Mouse (Mus musculus) MEL (cell line): ENCODE results near the gene Coro1b.

Source experiments
- CTCF ChIP-seq, 3 experiments: IDR thresholded peaks in 2 of 3; conservative IDR thresholded peaks in 1 of 3; 2 replicates each; pipeline ENCODE4 v1.5.1; 2011 to 2012; ENCODE audit warnings: low read length in 3 of 3, low read depth in 2 of 3, mild to moderate bottlenecking in 2 of 3, improper control_type of control experiment in 1 of 3, inconsistent platforms in 1 of 3, mixed read lengths in 1 of 3, moderate library complexity in 1 of 3; ENCODE audit not compliant: control insufficient read depth in 1 of 3, insufficient read depth in 1 of 3, poor library complexity in 1 of 3, severe bottlenecking in 1 of 3
- EP300 ChIP-seq, 2 experiments: IDR thresholded peaks; 2 replicates each; pipeline ENCODE4 v1.6.1; 2011; ENCODE audit warnings: improper control_type of control experiment in 2 of 2, low read length in 2 of 2, low read depth in 1 of 2, mild to moderate bottlenecking in 1 of 2
- GATA1 ChIP-seq: IDR thresholded peaks from 2 replicates; pipeline ENCODE4 v1.6.1; 2011; ENCODE audit warnings: low read depth, low read length, improper control_type of control experiment
- SIN3A ChIP-seq: IDR thresholded peaks from 2 replicates; pipeline ENCODE4 v1.6.1; 2012; ENCODE audit warnings: low read length, improper control_type of control experiment, inconsistent platforms
- TBP ChIP-seq: IDR thresholded peaks from 2 replicates; pipeline ENCODE4 v1.8.0; 2011; ENCODE audit warnings: low read depth, low read length, improper control_type of control experiment

DNA sequence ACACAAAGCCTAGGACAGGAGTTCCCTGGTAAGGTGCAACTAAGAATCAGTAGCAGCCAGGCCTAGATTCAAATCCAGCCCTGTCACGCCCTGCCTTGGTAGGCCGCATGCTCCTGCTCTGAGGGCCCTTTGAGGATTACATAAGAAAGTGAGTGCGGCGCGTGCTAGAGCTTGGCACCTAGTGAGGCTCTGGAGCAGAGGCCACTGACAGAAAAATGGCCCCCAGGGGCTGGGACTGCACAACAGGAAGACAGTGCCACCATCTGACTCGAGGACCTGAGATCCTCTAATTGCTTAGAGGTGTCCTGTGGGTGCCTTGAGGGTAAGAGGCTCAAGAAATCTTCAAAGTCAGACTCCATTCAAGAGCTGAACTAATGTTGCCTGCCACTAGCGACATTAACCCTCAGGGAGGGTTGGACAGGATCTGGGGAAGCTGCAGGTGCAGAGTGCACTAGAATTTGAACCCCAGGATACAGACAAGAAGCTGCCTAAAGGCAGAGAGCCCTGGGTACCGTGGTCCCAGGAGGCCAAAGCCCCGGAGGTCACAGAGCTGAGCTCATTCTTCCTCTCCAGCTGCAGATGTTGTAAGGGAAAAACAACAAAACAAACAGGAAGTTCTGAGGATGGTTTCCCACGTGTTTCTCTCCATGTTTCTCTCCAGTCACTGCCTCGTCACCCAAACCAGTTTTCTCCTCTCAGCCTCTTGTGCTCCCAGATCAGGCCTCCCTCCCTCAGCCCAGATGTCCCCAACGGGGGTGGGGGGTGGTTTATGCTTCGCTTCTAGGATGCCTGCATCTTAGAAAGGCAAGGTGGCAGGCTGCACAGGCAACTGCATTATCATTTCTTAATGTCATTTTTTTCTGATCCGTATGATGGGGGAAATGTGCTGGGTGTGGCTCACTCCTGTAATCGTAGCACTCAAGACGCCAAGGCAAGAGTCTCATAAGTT is 3.6 kb upstream of the Coro1b start:
- TF ChIP-seq SIN3A (no peak), TBP (no peak), CTCF (IDR thresholded peaks at IDR 0.05 in 2 of 3, conservative IDR thresholded peaks at IDR 0.05 in 1 of 3; ENCODE audit: control insufficient read depth in 1 of 3, insufficient read depth in 1 of 3, low read depth in 2 of 3, low read length in 3 of 3, poor library complexity in 1 of 3, severe bottlenecking in 1 of 3) (no peak), EP300 (IDR thresholded peaks at IDR 0.05; ENCODE audit: low read depth in 1 of 2, low read length in 2 of 2) (no peak), GATA1 (no peak)
